Mouse (Mus musculus) heart, adult 8-10 months (tissue): ENCODE measurements at regions not wholly inside any gene's neighbourhood (a gene's known extent, or its start where the extent isn't known, plus 50 kb on each side); places are given as distances from the start of the nearest gene placed in this dataset.

Experiments
- DNase-seq: peaks from one replicate; pipeline ENCODE4 v3.0.0; 2022; ENCODE audit warnings: low spot score

GRCm38 (mm10) chr2:115432476-115432875, 149.0 kb upstream of the BC052040 start:
- DNase-seq = no peak

DNA sequence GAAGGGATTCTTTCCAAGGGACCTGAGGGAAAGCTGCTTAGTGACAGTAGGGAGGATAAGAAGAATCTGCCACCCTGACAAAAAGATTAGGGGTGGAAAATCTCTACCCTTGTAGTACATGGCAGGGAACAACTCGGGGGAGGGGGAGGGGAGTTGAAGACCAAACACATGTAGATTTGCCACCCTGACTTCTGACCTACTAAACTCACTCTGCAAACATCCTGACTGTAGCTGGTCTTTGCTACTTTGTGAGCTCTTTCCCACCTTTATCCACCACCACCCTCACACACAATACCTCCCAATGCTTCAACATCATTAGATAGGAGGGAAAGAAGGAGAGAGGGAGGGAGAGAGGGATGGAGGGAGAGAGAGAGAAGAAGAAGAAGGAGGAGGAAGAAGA, 140.4 kb upstream of the BC052040 start:
- no peak for DNase-seq

DNA sequence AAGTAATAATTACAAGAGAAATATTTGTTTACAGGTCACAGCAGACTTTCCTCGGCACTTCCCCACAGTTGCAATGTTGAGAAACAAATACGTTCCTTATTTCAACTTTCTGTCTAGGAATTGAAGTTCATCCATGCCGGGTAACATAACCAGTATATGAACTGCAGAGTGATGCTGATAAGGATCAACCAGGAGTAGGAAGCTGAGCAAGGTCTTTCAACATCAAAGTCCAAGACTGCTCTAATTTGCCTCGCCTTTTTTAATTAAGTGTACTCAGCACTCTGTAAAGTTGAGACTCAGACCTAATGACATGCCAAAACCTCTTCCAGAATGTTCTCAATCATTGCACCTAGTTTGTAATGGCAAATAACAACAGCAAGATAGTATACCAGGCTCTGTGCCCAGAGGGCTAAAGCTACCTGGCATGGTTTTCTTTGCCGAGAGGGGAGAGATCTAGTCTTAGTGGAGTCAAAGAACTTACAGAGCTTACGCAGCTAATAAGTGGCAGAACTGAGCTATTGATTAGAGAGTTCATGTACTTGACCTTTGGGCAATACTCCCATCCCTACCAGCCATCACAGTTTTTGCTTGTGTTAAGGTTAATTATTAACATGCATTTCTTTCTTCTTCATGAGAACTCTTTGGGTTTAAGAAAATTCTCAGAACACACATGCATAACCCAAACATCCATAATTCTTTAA, 131.6 kb upstream of the BC052040 start:
- DNase-seq = no peak

DNA sequence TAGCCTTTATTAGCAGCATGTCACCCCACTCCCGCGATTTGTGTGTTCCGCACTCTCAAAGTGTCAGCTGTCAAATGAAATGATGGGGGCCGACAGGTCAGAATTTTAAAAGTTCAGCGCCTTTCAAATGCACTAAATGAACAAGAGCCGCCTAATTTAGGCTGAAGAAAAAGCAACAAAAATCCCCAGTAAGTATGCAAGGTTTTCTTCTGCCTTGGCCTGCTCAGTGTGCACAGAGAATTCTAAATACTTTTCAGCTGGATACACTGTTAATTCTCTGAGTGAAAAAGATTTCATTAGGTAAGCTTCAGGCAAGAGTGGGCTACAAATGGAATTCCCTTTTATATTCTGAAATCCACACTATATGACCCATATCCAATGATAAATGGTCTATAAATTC, 125.9 kb upstream of the BC052040 start:
- no peak for DNase-seq

DNA sequence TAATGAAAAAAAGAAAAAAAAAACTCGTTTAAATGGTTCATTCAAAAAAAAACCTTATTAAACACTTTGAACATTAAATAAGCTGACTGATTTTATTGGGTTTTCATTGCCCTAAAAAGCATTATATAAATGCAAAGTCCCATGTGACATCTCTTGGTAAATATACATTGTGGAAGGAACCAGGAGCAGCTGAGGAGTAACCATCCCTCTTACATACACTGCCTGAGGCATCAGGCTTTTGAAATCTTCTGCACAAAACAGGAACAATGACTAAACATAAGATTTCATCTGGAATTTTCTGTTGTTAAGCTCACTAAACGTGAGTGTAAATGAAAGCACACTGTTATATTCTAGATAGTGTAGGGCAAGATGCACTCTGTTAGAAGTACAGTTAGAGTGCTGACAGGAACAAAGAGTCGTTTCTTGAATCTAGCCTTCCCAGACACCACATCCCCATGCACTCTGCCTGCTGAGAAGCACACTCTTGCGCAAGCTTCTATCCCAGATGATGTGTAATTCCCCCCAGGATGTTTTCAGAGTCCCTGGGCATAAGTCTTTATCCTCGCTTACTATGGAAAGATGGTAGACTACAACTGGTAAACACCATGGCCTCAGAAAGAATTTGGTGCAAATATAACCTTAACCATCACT, 125.0 kb upstream of the BC052040 start:
- DNase-seq = no peak

GRCm38 (mm10) chr2:115460028-115460881, 121.3 kb upstream of the BC052040 start:
- no peak for DNase-seq

DNA sequence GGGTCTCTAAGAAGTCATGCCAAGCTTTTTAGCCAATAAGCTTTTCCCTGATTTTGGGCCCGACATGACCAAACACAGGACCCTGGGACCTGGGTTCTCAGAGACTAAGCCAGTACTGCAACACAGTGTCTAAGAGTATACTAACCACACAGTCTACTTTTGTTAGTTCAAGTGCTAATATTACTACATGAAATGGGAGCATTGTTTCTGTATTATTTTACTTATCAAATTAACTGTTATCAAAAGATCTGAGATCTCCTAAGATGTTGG, 120.7 kb upstream of the BC052040 start:
- no peak for DNase-seq

GRCm38 (mm10) chr2:115466170-115466569, 115.3 kb upstream of the BC052040 start:
- DNase-seq = no peak

DNA sequence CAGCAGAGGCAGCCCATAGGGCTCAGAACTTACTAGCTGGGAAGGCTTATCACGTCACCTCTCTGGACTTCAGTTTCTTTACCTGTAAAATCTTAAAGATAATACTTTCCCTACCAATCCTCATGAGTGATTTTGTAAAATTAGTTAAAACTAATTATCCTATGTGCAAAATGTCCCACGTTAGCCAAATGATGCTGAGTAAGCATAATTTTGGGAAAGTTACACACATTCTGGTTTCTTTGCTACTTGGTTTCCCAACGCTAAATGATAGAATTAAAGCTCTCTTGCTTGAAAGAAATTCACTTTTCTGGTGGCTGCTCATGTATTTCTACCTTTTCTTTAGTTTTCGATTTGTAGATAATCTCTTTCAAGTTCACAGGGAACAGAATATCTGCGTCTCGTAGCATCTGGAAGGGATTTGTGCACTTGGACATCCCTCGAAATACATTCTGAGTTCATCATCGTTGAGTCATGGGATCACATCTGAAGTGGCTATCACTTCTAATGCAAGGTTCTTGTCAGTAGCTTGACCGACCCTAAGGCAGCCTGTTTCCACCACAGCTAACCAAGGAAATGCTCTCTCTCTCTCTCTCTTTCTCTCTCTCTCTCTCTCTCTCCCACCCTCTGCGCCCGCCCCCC, 114.3 kb upstream of the BC052040 start:
- no peak for DNase-seq

GRCm38 (mm10) chr2:115467936-115468335, 113.6 kb upstream of the BC052040 start:
- DNase-seq = no peak

DNA sequence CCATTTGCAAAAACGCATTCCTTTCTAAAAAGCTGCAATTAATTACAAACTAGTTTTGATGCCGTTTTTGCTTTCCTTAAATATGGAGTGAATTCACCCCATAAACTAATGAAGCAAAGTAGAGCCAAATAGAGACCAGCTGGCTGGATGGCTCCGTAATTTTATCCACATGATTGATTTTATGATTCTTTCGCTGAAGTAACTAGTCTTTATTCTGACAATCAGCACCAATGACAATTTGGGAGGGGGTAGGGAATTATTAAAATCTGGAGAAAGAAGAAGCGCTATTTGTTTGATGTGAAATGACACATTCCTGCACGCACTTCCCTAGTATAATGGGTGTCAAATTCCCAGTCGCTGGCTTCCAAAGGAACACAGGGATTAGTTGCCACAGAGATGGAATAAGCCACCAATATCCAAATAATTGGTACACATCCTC, 113.0 kb upstream of the BC052040 start:
- DNase-seq = no peak

DNA sequence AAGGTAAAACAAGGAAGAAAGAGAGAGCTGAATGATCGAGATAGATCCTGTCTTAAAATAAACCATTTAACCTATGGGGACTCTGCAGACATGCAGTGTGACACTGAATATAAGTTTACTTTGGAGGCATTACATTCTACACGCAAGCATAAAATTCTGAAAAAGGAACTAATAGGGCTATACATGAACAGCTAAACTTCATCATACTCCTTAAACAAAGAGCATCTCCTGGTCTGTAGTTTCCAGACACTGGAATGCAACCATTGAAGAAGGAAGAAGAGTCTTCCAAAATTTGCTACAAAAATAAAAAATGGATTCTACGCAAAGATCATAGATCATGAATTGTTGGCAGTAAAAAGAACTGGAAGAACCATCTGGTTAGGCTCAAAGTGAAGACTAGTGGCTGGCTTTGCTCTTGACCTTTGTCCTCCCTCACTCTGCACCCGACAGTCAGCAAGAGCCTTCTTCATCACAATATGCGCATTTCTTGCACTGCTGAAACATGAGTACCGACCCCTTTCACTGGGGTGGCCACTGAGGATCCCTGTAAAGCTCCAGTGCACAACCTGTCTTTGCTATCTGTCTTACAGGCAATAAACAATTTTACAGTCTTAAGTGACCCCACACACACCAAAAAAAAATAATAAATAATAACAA, 112.2 kb upstream of the BC052040 start:
- no peak for DNase-seq

DNA sequence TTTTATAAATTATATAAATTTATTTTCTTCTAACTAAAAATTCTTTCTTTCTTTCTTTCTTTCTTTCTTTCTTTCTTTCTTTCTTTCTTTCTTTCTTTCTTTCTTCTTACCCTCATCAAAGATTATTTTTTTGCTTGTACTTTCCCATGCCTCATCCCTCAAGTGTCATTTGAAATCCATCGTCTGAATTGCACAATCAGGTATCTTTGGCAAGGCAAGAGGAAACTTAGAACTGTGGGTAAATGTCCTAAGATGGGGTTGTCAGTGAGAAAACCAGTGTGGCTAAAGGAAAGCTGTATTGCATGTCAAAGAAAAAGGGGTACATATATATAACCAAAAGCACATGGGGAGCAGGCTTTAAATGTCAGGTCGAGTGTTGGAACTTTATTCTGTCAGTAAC, 109.1 kb upstream of the BC052040 start:
- no peak for DNase-seq

- peak; percentile 21 for DNase-seq
Observed at GRCm38 (mm10) chr2:115483418-115484288, 97.9 kb upstream of the BC052040 start.

- no peak for DNase-seq
Observed at GRCm38 (mm10) chr2:115488465-115488864, 93.1 kb upstream of the BC052040 start.

- DNase-seq = no peak
Observed at GRCm38 (mm10) chr2:115493020-115493419, 88.5 kb upstream of the BC052040 start.

GRCm38 (mm10) chr2:115499904-115500303, 81.6 kb upstream of the BC052040 start:
- DNase-seq = no peak

- no peak for DNase-seq
Observed at GRCm38 (mm10) chr2:115509527-115509926, 72.0 kb upstream of the BC052040 start.

- DNase-seq = no peak
Observed at GRCm38 (mm10) chr2:115511146-115511545, 70.4 kb upstream of the BC052040 start.

- DNase-seq = no peak
Observed at GRCm38 (mm10) chr2:115511612-115512525, 69.6 kb upstream of the BC052040 start.
